Mouse (Mus musculus) kidney, embryonic 15.5 days (tissue): Measurements from ENCODE around the gene Cacna1i. TPM values are rescaled to one million over a fixed set of nuclear protein-coding genes. Genes with fewer than 3 reads are reported as not detected.

Experiments
- ATAC-seq: fragments of 200-750 bp; cut with Nextera tagmentation; replicated peaks from 2 replicates; pipeline ENCODE4 v1.8.0; 2017; ENCODE audit warnings: moderate TSS enrichment; ENCODE audit not compliant: low FRiP score
- H3K27ac ChIP-seq: fragments of 300-500 bp; sonication (generic); 2 replicates; pipeline ENCODE4 v1.5.1; 2015; ENCODE audit warnings: mild to moderate bottlenecking, inconsistent platforms
- H3K27me3 ChIP-seq: fragments of 300-500 bp; sonication (generic); 2 replicates; pipeline ENCODE4 v1.6.1; 2015; ENCODE audit warnings: inconsistent platforms
- H3K36me3 ChIP-seq: fragments of 300-500 bp; sonication (generic); 2 replicates; pipeline ENCODE4 v1.6.1; 2015; ENCODE audit warnings: inconsistent platforms
- H3K4me1 ChIP-seq: fragments of 300-500 bp; sonication (generic); 2 replicates; pipeline ENCODE4 v1.6.1; 2015; ENCODE audit warnings: inconsistent platforms
- H3K4me2 ChIP-seq: fragments of 300-500 bp; sonication (generic); 2 replicates; pipeline ENCODE4 v1.6.1; 2015; ENCODE audit warnings: moderate library complexity, mild to moderate bottlenecking, inconsistent platforms
- H3K4me3 ChIP-seq: fragments of 300-500 bp; sonication (generic); replicated peaks from 2 replicates; pipeline ENCODE4 v1.5.1; 2015; ENCODE audit warnings: mild to moderate bottlenecking, inconsistent platforms
- H3K9ac ChIP-seq: fragments of 300-500 bp; sonication (generic); 2 replicates; pipeline ENCODE4 v1.6.1; 2015; ENCODE audit warnings: mild to moderate bottlenecking, inconsistent platforms
- H3K9me3 ChIP-seq: fragments of 300-500 bp; sonication (generic); replicated peaks from 2 replicates; pipeline ENCODE4 v1.6.1; 2016; ENCODE audit warnings: inconsistent platforms
- WGBS: fragments of 180-500 bp; shearing (Covaris S2); methylation state at CpG from one replicate; pipeline ENCODE4 v1.1.7; 2015; ENCODE audit warnings: mixed read lengths; 5-methylcytosine and 5-hydroxymethylcytosine counted together
- polyA plus RNA-seq: library from polyadenylated mRNA; unstranded; fragments of >200 nt; fragmentation: Nextera tagmentation; extraction: Ambion mirVana; gene quantifications from 2 replicates; pipeline ENCODE4 v1.2.1, GENCODE M21; 2015

Cacna1i gene
- polyA plus RNA-seq, 1 experiment from 2014 or later: 0.03 TPM

DNA sequence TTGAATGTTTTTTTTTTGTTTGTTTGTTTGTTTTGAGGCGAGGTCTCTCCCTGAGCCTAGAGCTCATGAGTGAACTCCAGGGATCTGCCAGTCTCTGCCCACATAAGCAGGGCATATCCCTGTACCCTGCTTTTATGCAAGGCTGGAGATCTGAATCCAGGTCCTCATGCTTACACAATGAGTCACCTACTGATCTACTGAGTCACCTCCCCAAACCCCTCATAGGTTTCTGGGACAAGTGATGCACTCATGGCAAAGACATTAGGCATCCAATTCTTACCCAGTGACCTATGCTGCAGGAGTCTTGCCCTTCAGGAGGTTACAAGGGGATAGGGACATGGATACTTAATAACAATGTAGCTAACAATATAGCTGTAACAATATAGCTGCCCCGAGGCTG is 100.1 kb downstream of the Cacna1i start:
- no peak for ATAC-seq
- 0 out of 2 replicates have a peak, but pooled peaks cover 6% of the 10 kb centered on the region for H3K4me1 ChIP-seq
- H3K4me2 ChIP-seq: no peak overlapping the region
- no peak overlapping the region for H3K27ac ChIP-seq
- H3K9ac ChIP-seq: no peak overlapping the region
- H3K9me3 ChIP-seq: no peaks in the 10 kb centered on the region
- H3K27me3 ChIP-seq: no peaks in the 10 kb centered on the region
- WGBS: 81% methylated on average over 2 of the region's 2 CpGs
- H3K4me3 ChIP-seq: no peak overlapping the region
- no peaks in the 10 kb centered on the region for H3K36me3 ChIP-seq

DNA sequence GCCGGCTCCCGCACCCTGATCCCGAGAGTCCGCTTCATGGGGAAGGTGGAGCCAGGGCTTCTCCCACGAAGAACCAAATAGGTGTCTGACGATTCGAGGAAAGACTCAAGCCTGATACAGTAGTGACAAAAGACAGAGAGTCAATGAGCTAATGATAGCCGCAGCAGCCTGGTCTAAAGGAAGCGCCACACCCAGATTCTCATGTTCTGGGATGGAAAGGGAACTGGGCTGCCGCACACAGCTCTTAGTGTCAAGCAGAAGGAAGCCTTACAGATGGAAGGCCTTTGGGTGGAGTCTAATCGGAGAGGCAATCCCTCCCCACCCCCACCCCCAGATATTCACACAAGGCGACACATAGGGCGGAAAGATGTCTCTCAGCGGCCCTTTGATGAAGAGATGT is 104.8 kb downstream of the Cacna1i start:
- WGBS: 74% methylated on average over 14 of the region's 14 CpGs
- Histone ChIP-seq H3K9me3 (no peaks in the 10 kb centered on the region), H3K9ac (no peak overlapping the region), H3K36me3 (no peaks in the 10 kb centered on the region), H3K4me3 (no peak overlapping the region), H3K4me2 (no peak overlapping the region), H3K27ac (no peak overlapping the region), H3K4me1 (0 out of 2 replicates have a peak, but pooled peaks cover 4% of the 10 kb centered on the region), H3K27me3 (no peaks in the 10 kb centered on the region)
- no peak for ATAC-seq

- Histone ChIP-seq H3K9me3 (no peaks in the 10 kb centered on the region), H3K4me2 (no peak overlapping the region), H3K27me3 (no peaks in the 10 kb centered on the region), H3K36me3 (no peaks in the 10 kb centered on the region), H3K9ac (no peak overlapping the region), H3K4me3 (no peak overlapping the region), H3K4me1 (0 out of 2 replicates have a peak, but pooled peaks cover 4% of the 10 kb centered on the region), H3K27ac (no peak overlapping the region)
- 62% methylated on average over 22 of the region's 22 CpGs for WGBS
- ATAC-seq: no peak; the same call in 1 of the 2 replicates
These were observed 108.0 kb downstream of the Cacna1i start for GRCm38 (mm10) chr15:80395035-80395434.

DNA sequence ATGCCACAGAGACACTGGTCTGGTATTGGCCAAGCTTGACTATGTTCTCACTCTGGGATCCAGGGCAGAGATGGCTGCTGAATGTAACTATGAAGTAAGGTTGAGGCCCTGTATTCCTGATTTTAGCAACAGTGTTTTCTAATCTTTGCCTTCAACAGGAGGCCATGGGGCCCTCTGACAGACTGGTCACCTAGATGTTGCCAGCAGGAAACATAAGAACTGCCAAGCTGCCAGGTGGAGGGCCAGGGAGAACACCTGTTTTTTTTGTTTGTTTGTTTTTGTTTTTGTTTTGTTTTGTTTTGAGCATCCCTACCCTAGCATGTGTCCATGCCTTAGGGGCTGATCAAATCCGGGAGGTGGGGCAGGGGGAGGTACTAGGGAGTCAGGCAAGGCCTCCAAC is 112.4 kb downstream of the Cacna1i start:
- Histone ChIP-seq H3K4me1 (peaks cover 10% of the 10 kb centered on the region; the same call in 1 of the 2 replicates), H3K9me3 (no peaks in the 10 kb centered on the region), H3K27ac (no peak overlapping the region), H3K4me2 (no peak overlapping the region), H3K36me3 (no peaks in the 10 kb centered on the region), H3K27me3 (no peaks in the 10 kb centered on the region), H3K9ac (no peak overlapping the region), H3K4me3 (no peak overlapping the region)
- 78% methylated on average over 1 of the region's 1 CpGs for WGBS
- ATAC-seq: no peak

GRCm38 (mm10) chr15:80401387-80401898 is 114.4 kb downstream of the Cacna1i start:
- Histone ChIP-seq H3K27me3 (no peaks in the 10 kb centered on the region), H3K4me1 (peaks cover 6% of the 10 kb centered on the region; the same call in 1 of the 2 replicates), H3K9ac (no peak overlapping the region), H3K36me3 (no peaks in the 10 kb centered on the region), H3K9me3 (no peaks in the 10 kb centered on the region), H3K27ac (no peak overlapping the region), H3K4me3 (no peak overlapping the region), H3K4me2 (no peak overlapping the region)
- WGBS: 51% methylated on average over 2 of the region's 2 CpGs
- ATAC-seq: no peak

- 58% methylated on average over 8 of the region's 8 CpGs for WGBS
- ATAC-seq: no peak
- H3K27me3 ChIP-seq: no peaks in the 10 kb centered on the region
- no peak overlapping the region for H3K27ac ChIP-seq
- no peak overlapping the region for H3K9ac ChIP-seq
- peaks cover 7% of the 10 kb centered on the region; the same call in 1 of the 2 replicates for H3K4me1 ChIP-seq
- H3K4me2 ChIP-seq: no peak overlapping the region
- no peaks in the 10 kb centered on the region for H3K9me3 ChIP-seq
- no peaks in the 10 kb centered on the region for H3K36me3 ChIP-seq
- H3K4me3 ChIP-seq: no peak overlapping the region
These were observed 114.9 kb downstream of the Cacna1i start for GRCm38 (mm10) chr15:80401980-80402379.

GRCm38 (mm10) chr15:80407873-80408272 is 120.8 kb downstream of the Cacna1i start:
- 0% methylated on average over 1 of the region's 1 CpGs for WGBS
- peak overlapping the region; percentile 75 for H3K27ac ChIP-seq
- H3K36me3 ChIP-seq: no peaks in the 10 kb centered on the region
- no peaks in the 10 kb centered on the region for H3K27me3 ChIP-seq
- peak; percentile 71 for ATAC-seq
- H3K4me2 ChIP-seq: no peak overlapping the region
- H3K4me1 ChIP-seq: peaks cover 22% of the 10 kb centered on the region
- no peaks in the 10 kb centered on the region for H3K9me3 ChIP-seq
- no peak overlapping the region for H3K9ac ChIP-seq
- no peak overlapping the region for H3K4me3 ChIP-seq

GRCm38 (mm10) chr15:80410661-80411060 is 123.6 kb downstream of the Cacna1i start:
- no peaks in the 10 kb centered on the region for H3K9me3 ChIP-seq
- H3K4me1 ChIP-seq: peaks cover 37% of the 10 kb centered on the region
- ATAC-seq: no peak
- H3K4me3 ChIP-seq: no peak overlapping the region
- no peak overlapping the region for H3K9ac ChIP-seq
- no peaks in the 10 kb centered on the region for H3K27me3 ChIP-seq
- H3K36me3 ChIP-seq: no peaks in the 10 kb centered on the region
- 51% methylated on average over 7 of the region's 7 CpGs for WGBS
- H3K27ac ChIP-seq: no peak overlapping the region
- H3K4me2 ChIP-seq: no peak overlapping the region

DNA sequence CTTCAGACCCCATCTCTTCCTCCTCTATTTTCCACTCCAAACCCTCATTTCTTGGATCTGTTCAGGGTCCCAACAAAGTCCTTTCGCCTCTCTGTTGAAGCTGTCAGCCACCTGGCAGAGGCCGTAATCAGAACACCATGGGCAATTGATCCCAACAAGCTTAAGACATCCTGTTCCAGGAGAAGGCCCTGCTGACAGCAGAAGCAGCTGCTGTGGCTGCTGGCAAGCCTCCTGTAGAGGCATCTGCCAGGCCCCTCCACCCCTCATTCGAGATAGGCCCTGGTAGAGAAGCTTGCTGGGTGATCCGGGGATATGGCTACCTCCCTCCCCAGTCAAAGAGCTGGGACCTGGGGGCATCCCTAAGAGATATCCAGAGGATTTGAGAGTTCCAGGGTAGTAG is 126.0 kb downstream of the Cacna1i start:
- 52% methylated on average over 4 of the region's 4 CpGs for WGBS
- Histone ChIP-seq H3K4me2 (no peak overlapping the region), H3K27ac (no peak overlapping the region), H3K36me3 (no peaks in the 10 kb centered on the region), H3K27me3 (no peaks in the 10 kb centered on the region), H3K9me3 (no peaks in the 10 kb centered on the region), H3K9ac (no peak overlapping the region), H3K4me1 (peaks cover 31% of the 10 kb centered on the region), H3K4me3 (no peak overlapping the region)
- ATAC-seq: no peak

DNA sequence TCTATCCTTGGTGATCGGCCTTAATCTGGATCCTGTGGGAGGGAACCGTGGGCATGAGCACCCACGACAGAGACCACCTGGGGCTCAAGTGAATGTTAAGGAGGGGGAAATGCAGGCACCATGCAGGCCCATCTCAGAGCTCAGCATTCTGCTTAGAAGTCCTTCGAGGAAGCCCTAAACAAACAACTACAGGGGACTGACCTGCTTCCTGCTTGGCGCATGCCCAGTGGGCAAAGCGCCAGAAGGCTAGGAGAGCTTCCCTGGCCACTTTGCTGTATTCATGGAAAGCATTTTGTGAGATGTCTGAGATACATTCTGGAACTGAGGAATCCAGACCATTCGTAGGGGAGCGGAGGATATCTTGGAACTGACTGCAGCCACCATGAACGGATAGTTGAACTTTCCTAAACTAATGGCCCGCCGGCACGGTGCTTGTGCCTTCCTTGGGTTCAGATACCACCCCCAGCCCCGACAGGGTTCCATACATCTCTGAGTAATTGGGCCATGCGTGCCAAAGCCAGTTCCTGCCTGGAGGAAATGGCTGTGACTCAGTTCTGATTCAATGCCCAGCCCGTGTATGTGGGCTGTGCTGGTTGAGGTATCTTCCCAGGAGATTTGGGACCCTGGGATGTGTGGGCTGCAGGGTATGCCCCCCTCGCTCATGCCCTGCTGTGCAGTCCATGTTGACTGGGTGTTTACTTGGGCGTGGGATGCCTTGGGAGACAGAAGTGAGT is 127.1 kb downstream of the Cacna1i start:
- Histone ChIP-seq H3K9ac (no peak overlapping the region), H3K27me3 (no peaks in the 10 kb centered on the region), H3K27ac (no peak overlapping the region), H3K4me1 (peaks cover 20% of the 10 kb centered on the region), H3K4me3 (no peak overlapping the region), H3K4me2 (no peak overlapping the region), H3K36me3 (no peaks in the 10 kb centered on the region), H3K9me3 (no peaks in the 10 kb centered on the region)
- WGBS: 66% methylated on average over 17 of the region's 17 CpGs
- ATAC-seq: no peak

DNA sequence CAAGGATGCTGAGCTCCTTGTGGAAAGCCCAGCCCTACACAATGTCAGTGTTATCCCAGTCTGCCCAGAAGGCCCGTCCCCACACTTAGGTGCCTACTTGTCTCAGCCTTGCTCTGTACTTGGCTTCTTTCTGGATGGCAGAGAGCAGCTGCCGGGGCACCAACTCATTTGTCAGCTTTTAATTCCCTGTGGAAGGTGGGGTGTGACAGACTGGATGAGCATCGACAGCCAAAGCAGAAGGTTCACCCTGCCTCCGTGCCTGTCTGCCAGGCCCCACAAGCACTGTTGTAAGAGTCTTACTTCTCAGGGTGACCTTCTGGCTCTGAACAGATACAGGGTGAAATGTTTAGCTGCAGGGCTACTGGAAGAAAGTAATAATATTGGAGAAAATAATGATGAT is 128.1 kb downstream of the Cacna1i start:
- Histone ChIP-seq H3K27me3 (no peaks in the 10 kb centered on the region), H3K9me3 (no peaks in the 10 kb centered on the region), H3K4me1 (peaks cover 20% of the 10 kb centered on the region), H3K4me2 (no peak overlapping the region), H3K9ac (no peak overlapping the region), H3K4me3 (no peak overlapping the region), H3K27ac (no peak overlapping the region), H3K36me3 (no peaks in the 10 kb centered on the region)
- 73% methylated on average over 4 of the region's 4 CpGs for WGBS
- ATAC-seq: no peak

DNA sequence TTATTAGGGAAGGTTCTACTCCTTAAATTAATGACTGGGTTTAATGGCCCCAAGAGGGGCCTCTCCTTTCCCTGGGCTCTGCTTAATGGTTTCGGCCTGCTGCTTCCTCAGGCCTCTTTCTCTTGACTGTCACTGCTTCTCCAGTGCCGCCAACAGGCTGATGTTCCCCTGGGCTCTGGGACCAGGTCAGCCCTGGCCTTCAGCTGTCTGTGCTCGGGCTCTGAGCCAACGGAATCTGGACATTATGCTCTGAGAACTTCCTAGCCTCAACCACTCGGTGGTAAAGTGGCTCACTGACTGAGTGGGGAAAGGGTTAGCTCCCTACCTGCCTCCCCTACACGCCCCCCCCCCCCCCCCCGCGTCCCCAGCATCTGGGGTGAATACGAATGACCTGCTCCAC is 130.0 kb downstream of the Cacna1i start:
- Histone ChIP-seq H3K27ac (no peak overlapping the region), H3K9me3 (no peaks in the 10 kb centered on the region), H3K4me1 (peaks cover 20% of the 10 kb centered on the region), H3K27me3 (no peaks in the 10 kb centered on the region), H3K9ac (no peak overlapping the region), H3K4me3 (no peak overlapping the region), H3K4me2 (no peak overlapping the region), H3K36me3 (no peaks in the 10 kb centered on the region)
- no peak for ATAC-seq
- WGBS: 40% methylated on average over 9 of the region's 9 CpGs
